Mouse (Mus musculus) embryonic facial prominence, embryonic 15.5 days (tissue): ENCODE results near the gene Kcnn4. TPM values are rescaled to one million over a fixed set of nuclear protein-coding genes. Genes with fewer than 3 reads are reported as not detected.

Experiments used
- ATAC-seq: fragments of 200-750 bp; cut with Nextera tagmentation; 2 replicates; pipeline ENCODE4 v1.8.0; 2017; ENCODE audit warnings: low read depth, moderate TSS enrichment; ENCODE audit not compliant: insufficient number of reproducible peaks, low FRiP score, low TSS enrichment
- H3K27ac ChIP-seq: fragments of 300-500 bp; sonication (generic); replicated peaks from 2 replicates; pipeline ENCODE4 v1.5.1; 2015; ENCODE audit warnings: mild to moderate bottlenecking, inconsistent platforms
- H3K27me3 ChIP-seq: fragments of 300-500 bp; sonication (generic); 2 replicates; pipeline ENCODE4 v1.6.1; 2015; ENCODE audit warnings: inconsistent platforms
- H3K36me3 ChIP-seq: fragments of 300-500 bp; sonication (generic); 2 replicates; pipeline ENCODE4 v1.6.1; 2015; ENCODE audit warnings: mild to moderate bottlenecking, inconsistent platforms
- H3K4me1 ChIP-seq: fragments of 300-500 bp; sonication (generic); 2 replicates; pipeline ENCODE4 v1.6.1; 2015; ENCODE audit warnings: inconsistent platforms
- H3K4me2 ChIP-seq: fragments of 300-500 bp; sonication (generic); replicated peaks from 2 replicates; pipeline ENCODE4 v1.6.1; 2015; ENCODE audit warnings: mild to moderate bottlenecking, inconsistent platforms
- H3K4me3 ChIP-seq: fragments of 300-500 bp; sonication (generic); replicated peaks from 2 replicates; pipeline ENCODE4 v1.5.1; 2015; ENCODE audit warnings: mild to moderate bottlenecking, inconsistent platforms
- H3K9ac ChIP-seq: fragments of 300-500 bp; sonication (generic); 2 replicates; pipeline ENCODE4 v1.6.1; 2015; ENCODE audit warnings: inconsistent platforms
- H3K9me3 ChIP-seq: fragments of 300-500 bp; sonication (generic); replicated peaks from 2 replicates; pipeline ENCODE4 v1.6.1; 2016; ENCODE audit warnings: inconsistent platforms
- WGBS: fragments of 180-500 bp; shearing (Covaris S2); methylation state at CpG from one replicate; pipeline ENCODE4 v1.1.7; 2015; 5-methylcytosine and 5-hydroxymethylcytosine counted together
- microRNA-seq: library from miRNA; unstranded; fragments of <30 nt; microRNA quantifications from one replicate; pipeline ENCODE4, GENCODE M21; 2016; ENCODE audit warnings: borderline number of aligned reads
- polyA plus RNA-seq: library from polyadenylated mRNA; unstranded; fragments of >200 nt; fragmentation: Nextera tagmentation; extraction: Ambion mirVana; gene quantifications from 2 replicates; pipeline ENCODE4 v1.2.1, GENCODE M21; 2015

The Kcnn4 gene
- polyA plus RNA-seq, 1 experiment from 2014 or later, result 3.1 TPM

DNA sequence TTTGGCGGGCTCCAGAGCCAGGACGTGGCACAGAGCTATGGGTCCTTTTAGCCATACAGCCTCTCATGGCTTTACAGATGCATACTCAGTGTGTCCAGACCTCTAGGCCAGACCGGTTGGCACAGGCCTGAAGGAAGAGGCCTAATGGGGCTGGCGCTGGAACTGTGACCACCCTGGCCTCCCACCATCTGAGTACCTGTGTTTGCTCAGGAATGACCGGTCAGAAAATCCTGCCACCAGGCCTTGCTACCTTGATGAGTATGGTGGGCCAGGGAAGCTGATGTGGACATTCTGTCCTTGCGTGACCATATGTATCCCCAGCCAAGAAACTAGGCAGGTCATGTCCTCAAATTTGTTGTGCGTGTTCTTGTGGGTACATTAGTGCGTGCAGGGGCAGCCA is 57.1 kb downstream of the Kcnn4 start:
- peaks cover 11% of the 10 kb centered on the region; the same call in 1 of the 2 replicates for H3K36me3 ChIP-seq
- no peaks in the 10 kb centered on the region for H3K4me1 ChIP-seq
- WGBS, result 94% methylated on average over 8 of the region's 8 CpGs
- H3K27me3 ChIP-seq, result 0 out of 2 replicates have a peak, but pooled peaks cover 1% of the 10 kb centered on the region
- no peak overlapping the region for H3K9ac ChIP-seq
- no peak overlapping the region for H3K27ac ChIP-seq
- no peak overlapping the region for H3K4me2 ChIP-seq
- no peak overlapping the region for H3K4me3 ChIP-seq
- no peak for ATAC-seq
- no peaks in the 10 kb centered on the region for H3K9me3 ChIP-seq

DNA sequence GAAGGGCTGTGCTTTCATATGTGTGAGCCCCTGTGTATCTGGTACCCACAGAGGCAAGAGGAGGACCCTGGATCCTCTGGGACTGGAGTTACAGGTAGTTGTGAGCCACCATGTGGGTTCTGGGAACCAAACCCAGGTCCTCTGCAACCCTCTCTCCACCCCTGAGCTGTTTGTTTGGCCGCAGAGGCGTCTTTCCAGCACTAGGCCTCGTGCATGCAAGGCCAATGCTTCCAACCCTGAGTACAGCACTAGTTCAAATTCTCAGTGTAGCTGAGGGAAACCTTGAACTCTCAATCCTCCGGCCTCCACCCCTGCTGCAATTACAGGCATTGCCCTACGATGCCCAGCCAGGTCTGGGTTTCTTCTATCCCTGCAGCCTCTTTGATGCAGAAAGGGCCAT is 58.7 kb downstream of the Kcnn4 start:
- no peak for ATAC-seq
- H3K9ac ChIP-seq, result no peak overlapping the region
- 82% methylated on average over 5 of the region's 5 CpGs for WGBS
- H3K4me1 ChIP-seq, result no peaks in the 10 kb centered on the region
- 0 out of 2 replicates have a peak, but pooled peaks cover 8% of the 10 kb centered on the region for H3K27me3 ChIP-seq
- H3K27ac ChIP-seq, result no peak overlapping the region
- no peaks in the 10 kb centered on the region for H3K9me3 ChIP-seq
- no peak overlapping the region for H3K4me3 ChIP-seq
- H3K36me3 ChIP-seq, result peaks cover 3% of the 10 kb centered on the region; the same call in 1 of the 2 replicates
- H3K4me2 ChIP-seq, result no peak overlapping the region

GRCm38 (mm10) chr7:24429413-24430112 is 59.5 kb downstream of the Kcnn4 start:
- H3K4me2 ChIP-seq, result no peak overlapping the region
- no peak for ATAC-seq
- no peaks in the 10 kb centered on the region for H3K4me1 ChIP-seq
- no peak overlapping the region for H3K9ac ChIP-seq
- no peaks in the 10 kb centered on the region for H3K36me3 ChIP-seq
- H3K27me3 ChIP-seq, result 0 out of 2 replicates have a peak, but pooled peaks cover 8% of the 10 kb centered on the region
- WGBS, result 63% methylated on average over 16 of the region's 16 CpGs
- H3K27ac ChIP-seq, result no peak overlapping the region; the same call in 1 of the 2 replicates
- H3K4me3 ChIP-seq, result no peak overlapping the region
- no peaks in the 10 kb centered on the region for H3K9me3 ChIP-seq

DNA sequence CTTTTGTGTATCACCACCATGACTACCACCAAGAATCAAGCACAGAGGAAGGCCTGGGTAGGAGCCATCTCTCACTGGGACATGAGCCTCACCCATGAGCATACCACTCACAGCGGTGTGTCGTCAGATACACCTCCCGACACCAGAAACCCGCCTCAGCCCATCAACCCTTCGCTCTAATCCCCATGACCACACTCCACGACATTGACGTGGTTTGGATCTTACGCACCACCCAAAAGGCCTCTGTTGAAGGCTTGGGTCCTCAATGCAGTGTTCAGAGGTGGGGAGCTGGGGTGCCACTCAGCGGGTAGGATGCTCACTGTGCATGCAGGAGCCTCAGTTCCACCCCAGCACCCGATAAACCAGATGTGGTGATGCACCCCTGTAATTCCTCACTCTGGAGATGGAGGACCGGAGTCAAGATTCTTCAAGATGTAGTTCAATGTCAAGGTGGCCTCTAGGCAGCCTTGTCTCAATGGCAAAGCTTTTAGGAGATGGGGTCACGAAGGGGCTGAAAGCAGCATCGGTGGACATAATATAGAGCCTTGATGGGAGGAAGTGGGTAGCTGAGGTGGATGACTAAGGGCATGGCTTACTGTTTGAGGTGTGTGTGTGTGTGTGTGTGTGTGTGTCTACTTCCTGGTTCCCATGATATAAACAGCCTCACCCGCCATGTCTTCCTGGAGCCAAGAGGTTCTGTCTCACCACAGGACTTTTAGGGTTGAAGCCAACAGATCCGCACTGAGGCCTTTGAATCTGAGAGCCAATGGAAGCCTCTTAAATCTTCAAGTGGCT is 60.7 kb downstream of the Kcnn4 start:
- H3K27me3 ChIP-seq, result 0 out of 2 replicates have a peak, but pooled peaks cover 8% of the 10 kb centered on the region
- H3K36me3 ChIP-seq, result no peaks in the 10 kb centered on the region
- WGBS, result 92% methylated on average over 15 of the region's 15 CpGs
- H3K4me1 ChIP-seq, result no peaks in the 10 kb centered on the region
- H3K4me3 ChIP-seq, result no peak overlapping the region
- no peak overlapping the region for H3K9ac ChIP-seq
- H3K4me2 ChIP-seq, result no peak overlapping the region
- ATAC-seq, result no peak
- no peak overlapping the region for H3K27ac ChIP-seq
- H3K9me3 ChIP-seq, result no peaks in the 10 kb centered on the region

DNA sequence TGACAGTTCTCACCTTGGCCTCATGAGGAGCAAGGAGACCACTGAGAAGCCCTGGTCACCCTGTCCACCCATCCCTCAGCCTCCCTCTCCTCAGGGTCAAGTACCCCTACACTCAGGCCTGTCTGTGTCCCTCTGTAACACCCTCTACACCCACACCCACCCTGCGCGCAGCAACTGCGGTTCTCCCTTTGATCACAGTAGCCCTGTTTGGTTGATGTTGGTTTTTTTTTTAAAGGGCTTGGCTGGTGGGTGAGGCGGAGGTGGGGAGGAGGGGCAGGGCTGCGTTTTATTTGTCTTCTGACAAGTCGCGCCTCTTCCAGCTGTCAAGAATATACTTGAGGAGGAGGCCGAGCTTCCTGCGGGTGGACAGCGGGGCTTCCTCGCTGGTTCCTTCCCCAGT is 61.6 kb downstream of the Kcnn4 start:
- H3K27ac ChIP-seq, result no peak overlapping the region
- WGBS, result 65% methylated on average over 11 of the region's 11 CpGs
- no peaks in the 10 kb centered on the region for H3K36me3 ChIP-seq
- H3K4me1 ChIP-seq, result no peaks in the 10 kb centered on the region
- H3K27me3 ChIP-seq, result 0 out of 2 replicates have a peak, but pooled peaks cover 8% of the 10 kb centered on the region
- no peak overlapping the region for H3K9ac ChIP-seq
- ATAC-seq, result no peak
- H3K4me2 ChIP-seq, result no peak overlapping the region
- H3K9me3 ChIP-seq, result no peaks in the 10 kb centered on the region
- no peak overlapping the region for H3K4me3 ChIP-seq

DNA sequence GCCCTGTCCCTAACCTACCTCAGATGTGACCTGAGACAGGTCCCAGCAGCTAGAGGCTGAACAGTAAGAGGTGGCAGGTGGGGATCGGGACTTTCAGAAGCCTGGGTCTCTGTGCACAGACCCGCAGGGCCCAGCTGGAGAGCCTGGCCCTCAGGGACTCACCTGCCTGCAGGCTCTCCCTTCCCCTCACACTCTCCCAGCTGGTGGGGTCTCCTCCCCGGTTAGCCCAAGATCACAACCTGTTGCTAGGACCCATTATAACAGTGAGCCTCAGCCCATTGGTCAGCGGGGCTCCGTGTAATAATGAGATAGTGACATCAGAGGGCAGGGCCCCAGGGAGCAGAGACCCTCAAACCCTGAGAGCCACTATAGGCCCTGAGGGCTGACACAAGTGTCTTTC is 65.2 kb downstream of the Kcnn4 start:
- H3K27ac ChIP-seq, result no peak overlapping the region
- H3K4me1 ChIP-seq, result peaks cover 7% of the 10 kb centered on the region; the same call in 1 of the 2 replicates
- H3K4me2 ChIP-seq, result no peak overlapping the region
- H3K4me3 ChIP-seq, result no peak overlapping the region
- no peaks in the 10 kb centered on the region for H3K9me3 ChIP-seq
- ATAC-seq, result no peak
- H3K27me3 ChIP-seq, result 0 out of 2 replicates have a peak, but pooled peaks cover 8% of the 10 kb centered on the region
- H3K9ac ChIP-seq, result no peak overlapping the region
- WGBS, result 72% methylated on average over 5 of the region's 5 CpGs
- H3K36me3 ChIP-seq, result no peaks in the 10 kb centered on the region

Small RNA genes within 50 kb of the gene (microRNA-seq; reads per million reads assigned to microRNA genes)
- gene Gm27592, result not detected

Other genes starting within 250 kb of the Kcnn4 start
- gene Zfp235, start 236.1 kb upstream of the Kcnn4 start, polyA plus RNA-seq, result 20.7 and 21.0 TPM in 2 replicates
- gene Zfp114, start 195.2 kb upstream of the Kcnn4 start, polyA plus RNA-seq, result 6.4 and 6.5 TPM in 2 replicates
- 10.8 and 11.4 TPM in 2 replicates for gene Zfp111, start 158.8 kb upstream of the Kcnn4 start, polyA plus RNA-seq
- 4.3 and 5.3 TPM in 2 replicates for gene Zfp109, start 132.7 kb upstream of the Kcnn4 start, polyA plus RNA-seq
- gene Zfp108, start 115.5 kb upstream of the Kcnn4 start, polyA plus RNA-seq, result 4.9 and 5.5 TPM in 2 replicates
- gene Zfp93, start 99.8 kb upstream of the Kcnn4 start, polyA plus RNA-seq, result 8.1 and 10.7 TPM in 2 replicates
- gene Zfp61, start 69.0 kb upstream of the Kcnn4 start, polyA plus RNA-seq, result 41.6 and 45.6 TPM in 2 replicates
- gene Zfp94, start 53.6 kb upstream of the Kcnn4 start, polyA plus RNA-seq, result 13.7 and 14.5 TPM in 2 replicates
- gene Tescl, start 36.3 kb upstream of the Kcnn4 start, polyA plus RNA-seq, result not detected in 2 replicates
- gene Lypd5, start 21.1 kb upstream of the Kcnn4 start, polyA plus RNA-seq, result 30.8 and 40.2 TPM in 2 replicates
- 24.8 and 27.6 TPM in 2 replicates for gene Smg9, start 29.4 kb downstream of the Kcnn4 start, polyA plus RNA-seq
- gene Irgc1, start 82.0 kb downstream of the Kcnn4 start, polyA plus RNA-seq, result 0.21 TPM in 1 of 2 replicates, not detected in the other
- 8.8 and 12.6 TPM in 2 replicates for gene Plaur, start 92.2 kb downstream of the Kcnn4 start, polyA plus RNA-seq
- gene Cadm4, start 111.8 kb downstream of the Kcnn4 start, polyA plus RNA-seq, result 7.5 and 8.0 TPM in 2 replicates
- 65.9 and 69.2 TPM in 2 replicates for gene Zfp428, start 136.7 kb downstream of the Kcnn4 start, polyA plus RNA-seq
- 0.62 and 0.72 TPM in 2 replicates for gene AC161166.1, start 142.2 kb downstream of the Kcnn4 start, polyA plus RNA-seq
- gene Irgq, start 160.4 kb downstream of the Kcnn4 start, polyA plus RNA-seq, result 11.2 and 11.4 TPM in 2 replicates
- 9.4 and 16.4 TPM in 2 replicates for gene Pinlyp, start 175.9 kb downstream of the Kcnn4 start, polyA plus RNA-seq
- gene Xrcc1, start 176.0 kb downstream of the Kcnn4 start, polyA plus RNA-seq, result 122 and 127 TPM in 2 replicates
- gene Ethe1, start 217.3 kb downstream of the Kcnn4 start, polyA plus RNA-seq, result 27.3 and 27.8 TPM in 2 replicates
- gene Zfp575, start 217.4 kb downstream of the Kcnn4 start, polyA plus RNA-seq, result 6.9 and 7.9 TPM in 2 replicates
- 1.1 and 1.4 TPM in 2 replicates for gene Phldb3, start 240.5 kb downstream of the Kcnn4 start, polyA plus RNA-seq